Mouse (Mus musculus): ENCODE data around the gene Tmem50b.
A peak's percentile ranks its signal among the peaks of the same experiment; 100 is the strongest.
"Not testable (repeated sequence)": the region's sequence is repeated elsewhere in the genome, so short reads cannot be mapped to it uniquely, and the experiment has no call there.

Tmem50b gene

GRCm38 (mm10) chr16:91541573-91542081 lies 56.0 kb downstream of the Tmem50b start:
- no peak for DNase-seq (ENCODE audit: extremely low spot score, low read depth, low spot score)

GRCm38 (mm10) chr16:91538513-91538912 lies 59.1 kb downstream of the Tmem50b start:
- no peak for DNase-seq (ENCODE audit: extremely low spot score, low read depth, low spot score)

GRCm38 (mm10) chr16:91538051-91538450 lies 59.5 kb downstream of the Tmem50b start:
- no peak for DNase-seq (ENCODE audit: extremely low spot score, low read depth, low spot score)

GRCm38 (mm10) chr16:91537065-91537464 lies 60.5 kb downstream of the Tmem50b start:
- no peak for DNase-seq (ENCODE audit: extremely low spot score, low read depth, low spot score)

- no peak for DNase-seq (ENCODE audit: extremely low spot score, low read depth, low spot score)
Measured at GRCm38 (mm10) chr16:91536372-91536771, 61.2 kb downstream of the Tmem50b start.

- no peak for DNase-seq (ENCODE audit: extremely low spot score, low read depth, low spot score)
Measured at GRCm38 (mm10) chr16:91534888-91535287, 62.7 kb downstream of the Tmem50b start.

GRCm38 (mm10) chr16:91534477-91534876 lies 63.1 kb downstream of the Tmem50b start:
- peak; percentile 96 for DNase-seq (ENCODE audit: extremely low spot score, low read depth, low spot score)

GRCm38 (mm10) chr16:91533097-91534001 lies 64.3 kb downstream of the Tmem50b start:
- no peak for DNase-seq (ENCODE audit: extremely low spot score, low read depth, low spot score)

DNA sequence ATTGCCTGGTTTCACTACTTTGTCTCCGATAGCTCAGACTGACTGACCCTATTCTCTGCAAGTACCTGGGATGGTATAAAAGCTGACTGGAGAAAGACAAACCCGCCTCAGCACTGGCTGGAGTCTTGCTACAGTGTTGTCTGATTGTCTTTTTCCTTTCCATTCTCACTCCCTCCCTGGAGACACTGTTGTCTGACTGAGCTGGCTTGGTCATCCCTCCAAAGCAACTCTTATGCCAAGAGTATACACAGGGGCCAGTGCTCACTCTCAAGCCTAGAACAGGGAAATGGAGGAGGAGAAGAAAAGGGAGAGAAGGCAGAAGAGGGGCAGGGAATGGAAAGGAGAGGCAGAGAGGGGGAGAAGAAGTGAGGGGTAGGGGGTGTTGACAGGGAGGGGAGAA lies 65.2 kb downstream of the Tmem50b start:
- DNase-seq (ENCODE audit: extremely low spot score, low read depth, low spot score) = no peak

DNA sequence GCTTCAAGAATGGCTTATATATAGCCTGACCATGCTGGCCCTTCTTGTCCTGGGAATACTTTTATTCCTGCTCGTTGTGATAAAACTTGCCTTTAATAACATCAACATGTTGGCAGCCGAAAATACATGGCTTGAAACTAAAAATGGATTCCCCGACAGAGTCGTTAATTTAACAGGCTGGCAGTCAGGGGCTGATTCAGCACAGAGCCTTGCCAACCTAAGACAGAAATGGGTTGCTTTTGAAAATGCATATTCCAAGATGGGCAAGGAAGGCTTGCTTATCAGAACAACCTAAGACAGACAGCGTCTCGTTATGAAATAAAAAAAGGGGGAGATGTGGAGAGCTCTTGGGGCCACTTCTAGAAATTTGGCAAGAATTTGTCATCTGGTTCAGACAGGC lies 65.7 kb downstream of the Tmem50b start:
- DNase-seq (ENCODE audit: extremely low spot score, low read depth, low spot score) = no peak

DNA sequence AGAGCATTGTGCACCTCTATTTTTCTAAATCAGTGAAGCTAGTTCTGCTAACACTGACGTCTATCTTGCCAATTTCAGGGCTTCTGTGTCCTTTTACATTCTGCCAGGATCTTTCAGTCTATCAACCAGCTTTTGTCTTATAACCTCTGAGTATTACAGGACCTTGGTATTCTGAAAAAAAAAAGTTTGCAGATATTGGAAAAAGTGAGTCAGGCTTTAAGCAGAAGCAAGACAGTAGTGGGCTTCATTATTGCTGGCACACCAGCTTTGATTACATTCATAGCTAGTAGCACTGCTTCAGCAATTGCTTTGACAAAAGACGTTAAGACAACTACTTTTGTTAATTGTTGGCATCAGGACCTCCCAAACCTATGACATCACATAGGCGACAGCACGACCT lies 66.8 kb downstream of the Tmem50b start:
- not testable (repeated sequence) for DNase-seq (ENCODE audit: extremely low spot score, low read depth, low spot score)

GRCm38 (mm10) chr16:91528578-91528977 lies 69.0 kb downstream of the Tmem50b start:
- DNase-seq (ENCODE audit: extremely low spot score, low read depth, low spot score) = no peak

DNA sequence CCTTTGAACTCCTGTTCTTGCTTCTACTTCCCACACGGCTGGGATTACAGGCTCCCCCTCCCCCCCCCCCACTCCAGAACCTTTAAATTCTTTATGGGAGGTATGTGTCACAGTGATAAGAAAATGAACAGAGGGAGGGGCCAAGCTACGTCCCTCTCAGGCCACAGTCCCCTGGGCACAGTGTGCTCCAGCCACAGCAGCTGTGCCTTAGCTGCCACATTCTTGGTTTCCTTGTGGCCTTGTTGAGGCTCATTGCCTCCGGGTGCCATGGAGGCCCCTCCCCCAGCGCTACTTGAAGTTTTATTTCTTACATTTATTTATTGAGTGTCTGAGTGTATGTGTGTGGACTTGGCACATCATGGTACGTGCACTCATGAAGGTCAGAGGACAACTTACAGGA lies 70.1 kb downstream of the Tmem50b start:
- DNase-seq (ENCODE audit: extremely low spot score, low read depth, low spot score) = no peak

DNA sequence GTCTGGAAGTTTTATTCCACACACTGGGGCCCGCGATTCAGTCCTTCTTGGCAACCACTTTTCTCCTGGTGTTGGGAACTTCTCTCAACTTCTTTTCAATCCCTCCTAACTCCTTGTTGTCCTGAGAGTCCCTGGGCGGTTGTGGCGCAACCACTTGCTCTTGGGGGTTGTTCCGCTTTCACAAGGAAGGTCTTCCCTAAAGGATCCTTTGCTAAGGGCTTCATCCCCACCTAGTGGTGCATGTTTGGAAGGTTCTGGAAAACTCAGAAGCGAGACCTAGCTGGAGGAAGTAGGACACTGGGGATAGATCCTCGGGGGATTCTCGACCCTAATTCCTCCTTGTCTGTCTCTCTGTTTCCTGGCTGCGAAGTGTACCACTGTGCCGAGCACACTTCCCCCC lies 70.5 kb downstream of the Tmem50b start:
- DNase-seq (ENCODE audit: extremely low spot score, low read depth, low spot score) = no peak

DNA sequence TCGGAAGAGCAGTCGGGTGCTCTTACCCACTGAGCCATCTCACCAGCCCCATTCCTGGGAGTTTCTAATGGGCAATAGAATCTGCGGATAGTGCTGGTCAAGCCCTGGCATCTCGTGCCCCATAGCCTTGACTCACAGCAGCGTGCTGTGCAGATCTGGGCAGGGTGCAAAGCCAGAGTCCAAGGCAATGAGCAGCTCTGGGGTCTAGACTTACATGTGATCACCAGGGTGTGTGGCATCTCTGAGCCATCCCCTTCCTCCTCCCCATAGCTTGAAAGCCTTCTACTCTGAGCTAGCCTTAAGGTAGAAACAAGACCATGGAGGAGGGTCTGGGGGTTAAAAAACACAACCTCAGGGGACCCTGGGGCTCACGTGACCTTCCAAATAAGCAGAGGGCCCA lies 71.3 kb downstream of the Tmem50b start:
- no peak for DNase-seq (ENCODE audit: extremely low spot score, low read depth, low spot score)
